Mouse (Mus musculus): Measurements from ENCODE around the gene Sdad1.
"Not testable (repeated sequence)": the region's sequence is repeated elsewhere in the genome, so short reads cannot be mapped to it uniquely, and the experiment has no call there.

Sdad1 gene

GRCm38 (mm10) chr5:92309681-92310511 lies at the start of gene Sdad1:
TSS of gene Sdad1 (minus strand) at chr5:92310479.
- Histone ChIP-seq H3K27me3 (ENCODE audit: control insufficient read depth, insufficient read depth, low read length, poor library complexity, severe bottlenecking) (no peaks in the 10 kb centered on the region), H3K36me3 (ENCODE audit: control insufficient read depth, insufficient read depth, low read length, poor library complexity, severe bottlenecking) (peaks cover 4% of the 10 kb centered on the region)
- peak; percentile 96 for DNase-seq (ENCODE audit: low read depth, low spot score)

- DNase-seq (ENCODE audit: low read depth, low spot score) = no peak
- H3K36me3 ChIP-seq (ENCODE audit: control insufficient read depth, insufficient read depth, low read length, poor library complexity, severe bottlenecking) = no peaks in the 10 kb centered on the region
- no peaks in the 10 kb centered on the region; the same call in 1 of the 2 replicates for H3K27me3 ChIP-seq (ENCODE audit: control insufficient read depth, insufficient read depth, low read length, poor library complexity, severe bottlenecking)
These were observed 48.6 kb upstream of the Sdad1 start for GRCm38 (mm10) chr5:92358767-92359455.

- no peak for DNase-seq (ENCODE audit: low read depth, low spot score)
- no peaks in the 10 kb centered on the region; the same call in 1 of the 2 replicates for H3K27me3 ChIP-seq (ENCODE audit: control insufficient read depth, insufficient read depth, low read length, poor library complexity, severe bottlenecking)
- no peaks in the 10 kb centered on the region for H3K36me3 ChIP-seq (ENCODE audit: control insufficient read depth, insufficient read depth, low read length, poor library complexity, severe bottlenecking)
These were observed 47.8 kb upstream of the Sdad1 start for GRCm38 (mm10) chr5:92358033-92358432.

- DNase-seq (ENCODE audit: low read depth, low spot score) = peak; percentile 72
- Histone ChIP-seq H3K27me3 (ENCODE audit: control insufficient read depth, insufficient read depth, low read length, poor library complexity, severe bottlenecking) (no peaks in the 10 kb centered on the region; the same call in 1 of the 2 replicates), H3K36me3 (ENCODE audit: control insufficient read depth, insufficient read depth, low read length, poor library complexity, severe bottlenecking) (no peaks in the 10 kb centered on the region)
These were observed 43.2 kb upstream of the Sdad1 start for GRCm38 (mm10) chr5:92353517-92353916.

- DNase-seq (ENCODE audit: low read depth, low spot score); H3K27me3 ChIP-seq (ENCODE audit: control insufficient read depth, insufficient read depth, low read length, poor library complexity, severe bottlenecking); H3K36me3 ChIP-seq (ENCODE audit: control insufficient read depth, insufficient read depth, low read length, poor library complexity, severe bottlenecking): not testable (repeated sequence)
These were observed 42.4 kb upstream of the Sdad1 start for GRCm38 (mm10) chr5:92352716-92353115.

- Histone ChIP-seq H3K36me3 (ENCODE audit: control insufficient read depth, insufficient read depth, low read length, poor library complexity, severe bottlenecking) (no peaks in the 10 kb centered on the region), H3K27me3 (ENCODE audit: control insufficient read depth, insufficient read depth, low read length, poor library complexity, severe bottlenecking) (no peaks in the 10 kb centered on the region)
- no peak for DNase-seq (ENCODE audit: low read depth, low spot score)
These were observed 39.5 kb upstream of the Sdad1 start for GRCm38 (mm10) chr5:92349731-92350130.

- Histone ChIP-seq H3K36me3 (ENCODE audit: control insufficient read depth, insufficient read depth, low read length, poor library complexity, severe bottlenecking) (no peaks in the 10 kb centered on the region), H3K27me3 (ENCODE audit: control insufficient read depth, insufficient read depth, low read length, poor library complexity, severe bottlenecking) (no peaks in the 10 kb centered on the region)
- peak; percentile 62 for DNase-seq (ENCODE audit: low read depth, low spot score)
These were observed 38.6 kb upstream of the Sdad1 start, which contains the start of gene Cxcl10 for GRCm38 (mm10) chr5:92348794-92349413. TSS of gene Cxcl10 (minus strand) at chr5:92348889.

- Histone ChIP-seq H3K27me3 (ENCODE audit: control insufficient read depth, insufficient read depth, low read length, poor library complexity, severe bottlenecking) (no peaks in the 10 kb centered on the region), H3K36me3 (ENCODE audit: control insufficient read depth, insufficient read depth, low read length, poor library complexity, severe bottlenecking) (no peaks in the 10 kb centered on the region)
- DNase-seq (ENCODE audit: low read depth, low spot score) = no peak
These were observed 34.7 kb upstream of the Sdad1 start for GRCm38 (mm10) chr5:92345006-92345405.

- Histone ChIP-seq H3K36me3 (ENCODE audit: control insufficient read depth, insufficient read depth, low read length, poor library complexity, severe bottlenecking) (no peaks in the 10 kb centered on the region), H3K27me3 (ENCODE audit: control insufficient read depth, insufficient read depth, low read length, poor library complexity, severe bottlenecking) (no peaks in the 10 kb centered on the region)
- DNase-seq (ENCODE audit: low read depth, low spot score) = no peak
These were observed 30.3 kb upstream of the Sdad1 start for GRCm38 (mm10) chr5:92340606-92341005.

GRCm38 (mm10) chr5:92336743-92337142 lies 26.5 kb upstream of the Sdad1 start:
- Histone ChIP-seq H3K27me3 (ENCODE audit: control insufficient read depth, insufficient read depth, low read length, poor library complexity, severe bottlenecking) (no peaks in the 10 kb centered on the region), H3K36me3 (ENCODE audit: control insufficient read depth, insufficient read depth, low read length, poor library complexity, severe bottlenecking) (no peaks in the 10 kb centered on the region)
- no peak for DNase-seq (ENCODE audit: low read depth, low spot score)

- H3K27me3 ChIP-seq (ENCODE audit: control insufficient read depth, insufficient read depth, low read length, poor library complexity, severe bottlenecking) = no peaks in the 10 kb centered on the region; the same call in 1 of the 2 replicates
- H3K36me3 ChIP-seq (ENCODE audit: control insufficient read depth, insufficient read depth, low read length, poor library complexity, severe bottlenecking) = no peaks in the 10 kb centered on the region
- DNase-seq (ENCODE audit: low read depth, low spot score) = no peak
These were observed 22.1 kb upstream of the Sdad1 start for GRCm38 (mm10) chr5:92332359-92332840.

GRCm38 (mm10) chr5:92331635-92332338 lies 21.5 kb upstream of the Sdad1 start, which contains the start of gene Art3:
TSS of gene Art3 (plus strand) at chr5:92331827.
- Histone ChIP-seq H3K36me3 (ENCODE audit: control insufficient read depth, insufficient read depth, low read length, poor library complexity, severe bottlenecking) (no peaks in the 10 kb centered on the region), H3K27me3 (ENCODE audit: control insufficient read depth, insufficient read depth, low read length, poor library complexity, severe bottlenecking) (no peaks in the 10 kb centered on the region; the same call in 1 of the 2 replicates)
- no peak for DNase-seq (ENCODE audit: low read depth, low spot score)

GRCm38 (mm10) chr5:92331122-92331521 lies 20.8 kb upstream of the Sdad1 start:
- Histone ChIP-seq H3K27me3 (ENCODE audit: control insufficient read depth, insufficient read depth, low read length, poor library complexity, severe bottlenecking) (no peaks in the 10 kb centered on the region; the same call in 1 of the 2 replicates), H3K36me3 (ENCODE audit: control insufficient read depth, insufficient read depth, low read length, poor library complexity, severe bottlenecking) (no peaks in the 10 kb centered on the region)
- DNase-seq (ENCODE audit: low read depth, low spot score) = no peak

GRCm38 (mm10) chr5:92327929-92328328 lies 17.6 kb upstream of the Sdad1 start, which contains the start of gene Cxcl9:
TSS of gene Cxcl9 (minus strand) at chr5:92328079.
- no peaks in the 10 kb centered on the region for H3K36me3 ChIP-seq (ENCODE audit: control insufficient read depth, insufficient read depth, low read length, poor library complexity, severe bottlenecking)
- H3K27me3 ChIP-seq (ENCODE audit: control insufficient read depth, insufficient read depth, low read length, poor library complexity, severe bottlenecking) = no peaks in the 10 kb centered on the region; the same call in 1 of the 2 replicates
- DNase-seq (ENCODE audit: low read depth, low spot score) = no peak

Data from splenic B cell, adult 2 months (primary cell).